Mouse (Mus musculus) hematopoietic multipotent progenitor cell, adult 10-12 weeks (in vitro differentiated cells): ENCODE data around the gene Vmn2r7. TPM values are rescaled to one million over a fixed set of nuclear protein-coding genes. Genes with fewer than 3 reads are reported as not detected.

Experiments used
- polyA plus RNA-seq: library from polyadenylated mRNA; stranded (reverse); fragments of >175 nt; gene quantifications from 2 replicates; pipeline ENCODE4 v1.2.3, GENCODE M21; 2012; ENCODE audit warnings: low replicate concordance

Gene Vmn2r7
- not detected in 2 replicates for polyA plus RNA-seq

GRCm38 (mm10) chr3:64844665-64845064 lies at the start of gene Vmn2r7:
TSS of gene Vmn2r7 (minus strand) at chr3:64844765.

